Mouse (Mus musculus): ENCODE results near the gene Dpp6. TPM values are rescaled to one million over a fixed set of nuclear protein-coding genes. Genes with fewer than 3 reads are reported as not detected.

Gene Dpp6
- 21.1 and 22.8 TPM in 2 replicates for polyA plus RNA-seq (2016; fragmentation: Nextera tagmentation; extraction: Ambion mirVana)

DNA sequence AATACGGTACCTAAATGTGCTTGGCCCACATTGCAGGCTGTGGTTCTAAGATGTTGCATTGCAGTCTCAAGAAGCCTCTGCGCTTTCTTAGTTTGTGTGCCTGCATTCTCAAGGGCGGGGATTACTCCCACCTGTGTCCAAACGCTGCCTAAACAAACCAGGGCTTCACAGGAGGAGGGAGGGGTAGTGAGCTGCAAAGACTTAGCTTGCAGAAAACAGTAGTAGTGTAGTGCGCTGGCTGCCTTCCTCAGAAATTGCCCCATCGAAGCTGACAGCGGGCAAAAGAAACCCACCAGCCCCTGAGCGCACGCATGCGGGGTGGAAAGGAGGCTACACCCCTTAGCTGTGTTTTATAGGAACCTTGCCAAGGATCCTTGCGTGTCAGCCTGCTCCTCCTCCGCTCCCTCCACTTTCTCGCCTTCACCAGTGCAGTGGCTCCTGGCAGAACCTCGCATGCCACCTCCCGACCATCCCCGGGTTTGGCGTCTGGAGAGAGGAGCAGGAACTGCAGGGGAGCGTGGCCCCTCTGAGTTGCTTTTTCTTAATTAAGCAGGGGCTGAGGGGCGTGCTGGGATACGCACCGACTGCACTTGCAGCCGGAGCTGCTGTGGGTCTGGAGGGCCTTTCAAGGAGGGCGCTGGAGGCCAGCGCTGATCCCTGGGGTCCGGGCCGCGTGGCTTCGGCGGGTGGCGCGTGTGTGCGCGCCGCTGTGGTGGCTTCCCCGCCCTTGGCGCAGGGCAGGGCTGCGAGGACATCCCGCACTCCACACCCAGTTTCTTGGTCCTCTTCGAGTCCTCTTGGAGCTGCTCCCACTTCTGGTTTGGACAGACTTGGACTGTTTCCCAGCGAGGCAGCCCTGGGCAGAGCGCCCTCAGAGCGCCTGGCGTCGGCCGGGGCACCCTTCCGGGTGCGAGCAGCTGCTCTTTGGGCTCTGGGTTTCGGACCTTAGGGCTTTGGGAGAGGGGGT is at the start of gene Dpp6:
Gene Dpp6 (plus strand): TSS at position 229 of the 967 bp plus-strand sequence.
- Histone ChIP-seq H3K27ac (no peak within 1 kb of the TSS), H3K27me3 (replicated peaks) (peaks cover 20% of the 10 kb centered on the region), H3K4me3 (peak within 1 kb of the TSS; percentile 24), H3K9ac (0 out of 2 replicates have a peak within 1 kb of the TSS, but pooled peaks have one; percentile 26), H3K4me2 (replicated peaks) (peak within 1 kb of the TSS; percentile 64), H3K9me3 (no peaks in the 10 kb centered on the region), H3K4me1 (no peaks in the 10 kb centered on the region), H3K36me3 (no peaks in the 10 kb centered on the region)
- 5% methylated on average over 48 of the region's 48 CpGs for WGBS
- peak; percentile 48; the same call in 1 of the 2 replicates for ATAC-seq (ENCODE audit: low FRiP score, low read depth)

DNA sequence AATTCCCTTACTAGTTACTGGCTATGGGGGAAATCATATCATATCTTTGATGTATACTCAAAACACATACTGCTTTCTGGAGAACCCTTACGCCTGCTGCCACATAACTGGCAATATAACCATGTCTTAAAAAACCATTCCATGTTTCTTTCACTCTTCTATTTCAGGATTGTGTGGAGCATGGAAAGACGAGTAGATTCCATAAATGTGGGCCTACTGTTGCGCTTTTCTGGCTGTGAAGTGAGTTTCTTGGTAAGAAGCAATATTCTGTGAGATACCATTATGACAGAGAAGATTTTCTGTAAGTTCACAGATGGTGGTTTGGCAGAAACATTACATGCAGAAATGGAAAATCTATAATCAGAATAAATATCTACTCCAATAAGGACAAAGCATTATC is 33.0 kb upstream of the Dpp6 start:
- no peak overlapping the region for H3K27ac ChIP-seq
- ATAC-seq (ENCODE audit: low FRiP score, low read depth), result no peak
- 86% methylated on average over 3 of the region's 3 CpGs for WGBS
- no peak overlapping the region for H3K9ac ChIP-seq
- H3K4me2 ChIP-seq (replicated peaks), result no peak overlapping the region
- no peaks in the 10 kb centered on the region for H3K27me3 ChIP-seq (replicated peaks)
- H3K9me3 ChIP-seq, result no peaks in the 10 kb centered on the region
- no peak overlapping the region for H3K4me3 ChIP-seq
- no peaks in the 10 kb centered on the region for H3K4me1 ChIP-seq
- no peaks in the 10 kb centered on the region for H3K36me3 ChIP-seq

- H3K27ac ChIP-seq, result no peak overlapping the region
- no peak overlapping the region for H3K9ac ChIP-seq
- no peaks in the 10 kb centered on the region for H3K36me3 ChIP-seq
- no peak for ATAC-seq (ENCODE audit: low FRiP score, low read depth)
- H3K4me1 ChIP-seq, result no peaks in the 10 kb centered on the region
- no peak overlapping the region for H3K4me3 ChIP-seq
- no peak overlapping the region for H3K4me2 ChIP-seq (replicated peaks)
- 98% methylated on average over 2 of the region's 2 CpGs for WGBS
- H3K27me3 ChIP-seq (replicated peaks), result no peaks in the 10 kb centered on the region
- no peaks in the 10 kb centered on the region for H3K9me3 ChIP-seq
Measured at GRCm38 (mm10) chr5:26795524-26795923, 21.5 kb upstream of the Dpp6 start.

GRCm38 (mm10) chr5:26835972-26836371 is 19.0 kb downstream of the Dpp6 start:
- WGBS, result 91% methylated on average over 1 of the region's 1 CpGs
- H3K9ac ChIP-seq, result no peak overlapping the region

DNA sequence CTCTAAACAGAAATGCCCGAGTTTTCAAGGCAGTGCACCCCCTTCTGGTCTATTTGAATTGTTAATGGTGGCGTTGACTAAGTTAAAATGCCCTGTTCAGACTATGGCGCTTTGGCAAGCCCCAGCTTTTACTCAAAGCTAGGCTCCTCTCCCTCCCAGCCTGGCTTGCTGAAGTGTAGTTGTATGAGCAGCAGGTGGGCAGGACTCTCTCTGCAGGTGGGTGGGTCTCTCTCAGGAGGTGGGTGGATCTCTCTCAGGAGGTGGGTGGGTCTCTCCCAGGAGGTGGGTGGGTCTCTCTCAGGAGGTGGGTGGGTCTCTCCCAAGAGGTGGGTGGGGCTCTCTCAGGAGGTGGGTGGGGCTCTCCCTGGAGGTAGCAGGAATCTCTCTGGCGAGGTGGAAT is 24.1 kb downstream of the Dpp6 start:
- H3K9me3 ChIP-seq, result no peaks in the 10 kb centered on the region
- no peaks in the 10 kb centered on the region for H3K27me3 ChIP-seq (replicated peaks)
- no peak overlapping the region for H3K4me2 ChIP-seq (replicated peaks)
- ATAC-seq (ENCODE audit: low FRiP score, low read depth), result no peak
- H3K36me3 ChIP-seq, result no peaks in the 10 kb centered on the region
- H3K9ac ChIP-seq, result no peak overlapping the region
- 22% methylated on average over 4 of the region's 4 CpGs for WGBS
- no peak overlapping the region for H3K27ac ChIP-seq
- no peaks in the 10 kb centered on the region for H3K4me1 ChIP-seq
- no peak overlapping the region for H3K4me3 ChIP-seq

More at GRCm38 (mm10) chr5:26835972-26836371, 19.0 kb downstream of the Dpp6 start:
- H3K36me3 ChIP-seq, result no peaks in the 10 kb centered on the region
- no peak overlapping the region for H3K4me2 ChIP-seq (replicated peaks)
- no peak overlapping the region for H3K27ac ChIP-seq
- no peaks in the 10 kb centered on the region for H3K27me3 ChIP-seq (replicated peaks)
- no peaks in the 10 kb centered on the region for H3K4me1 ChIP-seq
- H3K4me3 ChIP-seq, result no peak overlapping the region
- ATAC-seq (ENCODE audit: low FRiP score, low read depth), result no peak
- H3K9me3 ChIP-seq, result no peaks in the 10 kb centered on the region

- Histone ChIP-seq H3K9me3 (no peaks in the 10 kb centered on the region), H3K27ac (no peak overlapping the region), H3K9ac (no peak overlapping the region), H3K27me3 (replicated peaks) (no peaks in the 10 kb centered on the region), H3K4me3 (no peak overlapping the region), H3K36me3 (no peaks in the 10 kb centered on the region), H3K4me1 (no peaks in the 10 kb centered on the region), H3K4me2 (replicated peaks) (no peak overlapping the region)
- WGBS, result 69% methylated on average over 4 of the region's 4 CpGs
- ATAC-seq (ENCODE audit: low FRiP score, low read depth), result no peak
Measured at GRCm38 (mm10) chr5:26854746-26855145, 37.7 kb downstream of the Dpp6 start.

DNA sequence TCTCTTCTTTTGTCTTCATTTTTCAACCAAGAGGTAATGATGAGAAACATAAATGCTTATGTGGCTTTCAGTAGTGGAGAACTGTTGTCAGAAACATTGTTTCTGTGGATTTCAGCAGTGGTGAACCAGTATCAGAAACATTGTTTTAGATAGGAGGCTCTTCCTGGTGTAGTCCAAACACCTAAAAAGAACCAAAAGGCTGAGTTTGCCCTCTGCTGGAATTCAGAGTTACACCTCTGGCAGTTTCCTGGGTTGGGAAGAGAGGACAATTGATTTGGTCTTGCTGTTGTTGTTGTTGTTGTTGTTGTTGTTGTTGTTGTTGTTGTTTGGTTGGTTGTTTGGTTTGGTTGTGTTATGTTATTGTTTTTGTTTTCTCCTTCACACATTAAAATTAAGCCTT is 58.4 kb downstream of the Dpp6 start:
- Histone ChIP-seq H3K4me3 (no peak overlapping the region), H3K36me3 (no peaks in the 10 kb centered on the region), H3K9me3 (no peaks in the 10 kb centered on the region), H3K9ac (no peak overlapping the region), H3K4me1 (no peaks in the 10 kb centered on the region), H3K27ac (no peak overlapping the region), H3K4me2 (replicated peaks) (no peak overlapping the region), H3K27me3 (replicated peaks) (no peaks in the 10 kb centered on the region)
- no peak for ATAC-seq (ENCODE audit: low FRiP score, low read depth)

- no peaks in the 10 kb centered on the region for H3K9me3 ChIP-seq
- no peak overlapping the region for H3K9ac ChIP-seq
- H3K4me3 ChIP-seq, result no peak overlapping the region
- H3K4me1 ChIP-seq, result no peaks in the 10 kb centered on the region
- H3K27me3 ChIP-seq (replicated peaks), result no peaks in the 10 kb centered on the region
- ATAC-seq (ENCODE audit: low FRiP score, low read depth), result no peak
- H3K36me3 ChIP-seq, result no peaks in the 10 kb centered on the region
- H3K4me2 ChIP-seq (replicated peaks), result no peak overlapping the region
- H3K27ac ChIP-seq, result no peak overlapping the region
- WGBS, result 95% methylated on average over 1 of the region's 1 CpGs
Measured at GRCm38 (mm10) chr5:26887496-26887895, 70.5 kb downstream of the Dpp6 start.

DNA sequence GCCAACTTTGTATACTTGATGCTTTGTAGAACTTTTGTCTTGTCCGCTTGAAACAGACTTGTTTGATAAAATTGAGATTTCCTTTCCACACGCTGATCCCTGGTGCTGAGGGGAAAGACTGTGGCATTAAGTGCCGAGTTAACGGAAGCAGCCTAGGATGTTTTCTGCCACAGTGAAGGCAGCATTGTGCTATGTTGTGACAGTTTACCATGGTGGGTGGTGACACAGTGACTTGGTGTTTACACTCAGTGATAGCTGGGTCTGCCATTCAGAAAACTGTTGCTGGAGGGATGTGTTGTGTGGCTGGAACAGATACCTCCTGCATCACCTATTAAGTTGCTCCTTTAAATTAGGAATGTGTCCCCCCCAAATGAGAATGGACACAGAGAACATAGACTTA is 71.1 kb downstream of the Dpp6 start:
- 89% methylated on average over 4 of the region's 4 CpGs for WGBS
- ATAC-seq (ENCODE audit: low FRiP score, low read depth), result no peak

DNA sequence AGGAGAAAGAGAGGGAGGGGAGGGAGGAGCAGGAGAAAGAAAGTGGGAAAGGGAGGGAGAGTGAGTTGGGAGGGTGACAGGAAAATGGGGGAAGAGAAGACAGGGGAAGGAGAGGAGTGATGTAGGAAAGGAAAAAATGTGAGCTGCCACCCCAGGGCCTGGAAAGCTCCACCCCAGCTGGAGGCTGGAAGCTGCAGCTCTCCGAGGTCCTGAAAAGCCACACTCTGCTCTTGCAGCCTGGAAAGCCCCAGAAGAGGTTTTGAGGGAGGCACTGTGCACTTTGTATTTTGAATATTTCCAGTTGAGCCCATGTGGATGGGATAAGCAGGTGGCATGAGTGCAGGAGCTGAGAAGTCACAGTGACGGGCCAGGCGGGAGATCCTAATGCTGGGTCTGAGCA is 77.3 kb downstream of the Dpp6 start:
- H3K4me1 ChIP-seq, result no peaks in the 10 kb centered on the region
- H3K4me3 ChIP-seq, result no peak overlapping the region
- H3K9ac ChIP-seq, result no peak overlapping the region
- WGBS, result 38% methylated on average over 3 of the region's 3 CpGs
- H3K36me3 ChIP-seq, result no peaks in the 10 kb centered on the region
- no peaks in the 10 kb centered on the region for H3K27me3 ChIP-seq (replicated peaks)
- no peaks in the 10 kb centered on the region for H3K9me3 ChIP-seq
- no peak overlapping the region for H3K4me2 ChIP-seq (replicated peaks)
- H3K27ac ChIP-seq, result no peak overlapping the region
- ATAC-seq (ENCODE audit: low FRiP score, low read depth), result no peak

More for the DNA sequence above, 71.1 kb downstream of the Dpp6 start:
- H3K9me3 ChIP-seq, result no peaks in the 10 kb centered on the region
- no peak overlapping the region for H3K9ac ChIP-seq
- H3K27ac ChIP-seq, result no peak overlapping the region
- H3K27me3 ChIP-seq (replicated peaks), result no peaks in the 10 kb centered on the region
- no peak overlapping the region for H3K4me3 ChIP-seq
- no peaks in the 10 kb centered on the region for H3K4me1 ChIP-seq
- H3K4me2 ChIP-seq (replicated peaks), result no peak overlapping the region
- H3K36me3 ChIP-seq, result no peaks in the 10 kb centered on the region

DNA sequence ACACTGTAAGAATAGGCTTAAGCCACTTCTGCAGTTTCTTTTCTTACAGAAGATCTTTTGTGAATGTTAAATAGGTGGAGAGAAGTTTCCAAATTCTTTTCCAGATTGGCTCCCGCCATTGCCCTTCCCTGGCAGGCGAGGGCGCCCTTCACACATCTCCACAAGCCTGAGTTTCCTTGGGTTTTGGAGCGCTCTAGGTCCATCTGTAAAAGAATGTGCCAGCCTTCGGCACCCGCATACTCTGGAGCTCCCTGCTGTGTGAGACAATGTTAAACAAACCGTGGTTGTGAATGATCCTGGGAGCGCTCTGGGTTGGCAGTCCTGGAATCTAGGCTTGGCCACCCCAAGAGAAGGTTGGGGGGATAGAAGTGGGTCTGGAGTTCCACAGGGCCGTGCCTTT is 86.8 kb downstream of the Dpp6 start:
- H3K27me3 ChIP-seq (replicated peaks), result no peaks in the 10 kb centered on the region
- WGBS, result 4% methylated on average over 9 of the region's 9 CpGs
- 0 out of 2 replicates have a peak, but pooled peaks cover 6% of the 10 kb centered on the region for H3K4me1 ChIP-seq
- no peak overlapping the region for H3K27ac ChIP-seq
- peak; percentile 52 for ATAC-seq (ENCODE audit: low FRiP score, low read depth)
- no peaks in the 10 kb centered on the region for H3K36me3 ChIP-seq
- H3K4me3 ChIP-seq, result peak overlapping the region; percentile 39; the same call in 1 of the 2 replicates
- no peak overlapping the region for H3K9ac ChIP-seq
- H3K4me2 ChIP-seq (replicated peaks), result peak overlapping the region; percentile 83
- no peaks in the 10 kb centered on the region for H3K9me3 ChIP-seq

GRCm38 (mm10) chr5:26904324-26905041 is 87.5 kb downstream of the Dpp6 start:
- H3K36me3 ChIP-seq, result no peaks in the 10 kb centered on the region
- no peaks in the 10 kb centered on the region for H3K9me3 ChIP-seq
- peak overlapping the region; percentile 39 for H3K4me3 ChIP-seq
- under 1% methylated on average over 32 of the region's 32 CpGs for WGBS
- 0 out of 2 replicates have a peak, but pooled peaks cover 6% of the 10 kb centered on the region for H3K4me1 ChIP-seq
- peak overlapping the region; percentile 83 for H3K4me2 ChIP-seq (replicated peaks)
- H3K9ac ChIP-seq, result peak overlapping the region; percentile 56
- peak; percentile 93 for ATAC-seq (ENCODE audit: low FRiP score, low read depth)
- H3K27ac ChIP-seq, result no peak overlapping the region
- H3K27me3 ChIP-seq (replicated peaks), result no peaks in the 10 kb centered on the region

Measured in neural tube, embryonic 12.5 days (tissue).